ENCODE assay signal across 20 mouse cellular contexts in the genomic region with DNA sequence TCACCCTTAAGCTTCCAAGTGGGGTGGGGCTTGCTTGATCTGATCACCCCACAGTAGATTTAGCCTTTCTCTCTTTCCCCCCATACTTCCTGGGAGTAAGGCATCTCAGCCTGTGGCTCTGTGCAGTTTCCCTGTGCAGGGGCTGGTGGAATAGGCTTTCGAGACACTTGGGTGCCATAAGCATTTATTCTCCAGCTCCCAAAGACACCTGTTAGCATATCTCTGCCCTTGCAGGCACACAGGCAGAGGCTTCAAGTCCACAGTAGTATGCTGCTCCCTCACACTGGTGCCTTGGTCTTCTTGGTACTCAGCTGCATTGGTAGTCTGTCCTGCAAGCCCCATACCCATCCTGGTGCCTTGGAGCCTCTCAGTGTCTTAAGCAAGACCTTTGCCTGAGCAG. TPM values are rescaled to one million over a fixed set of nuclear protein-coding genes. Genes with fewer than 3 reads are reported as not detected.
DNase-seq lines count a peak whose midpoint lies in the region; ATAC-seq and TF ChIP-seq lines count a peak whose summit lies in the region.
"Had no signal": no experiment of that assay in that cellular context is flagged by ENCODE, and none has a peak within 500 bp of the region (broad histone marks: within the 10 kb centered on the region; RNA-seq: fewer than 3 reads in every experiment).

No protein-coding gene starts in this region.

- TF ChIP-seq POLR2A in CH12.LX (IDR thresholded peaks at IDR 0.05; ENCODE audit: low read depth, low read length) (no peak), myocyte (IDR thresholded peaks at IDR 0.05; ENCODE audit: insufficient read length, low read depth) (no peak)

- TF ChIP-seq CTCF in CH12.LX (conservative IDR thresholded peaks at IDR 0.05 in 1 of 2, IDR thresholded peaks at IDR 0.05 in 1 of 2; ENCODE audit: low read depth in 2 of 2, low read length in 2 of 2), result no peak

- H3ac ChIP-seq in myocyte (ENCODE audit: control insufficient read depth, insufficient read length), result no peak overlapping the region

- dilution Hi-C loops in CH12.LX (cut with MboI; ENCODE audit: extremely low pct_ligation_motif_present, extremely low pct_unique_long_range_greater_than_20kb, low sequenced_read_pairs), result no loop called here

- H3K9ac ChIP-seq in midbrain, embryonic 14.5 days (replicated peaks; ENCODE audit: low read length), result no peak overlapping the region
- H3K9ac ChIP-seq in CH12.LX (ENCODE audit: insufficient read depth, low read depth), result peak overlapping the region; percentile 56
- H3K9ac ChIP-seq: embryonic facial prominence, embryonic 15.5 days; liver, embryonic 13.5 days; stomach, embryonic 15.5 days had no signal

- peak; percentile 68 for DNase-seq in heart, embryonic 10.5 days (ENCODE audit: low spot score)
- no peak for DNase-seq in heart, adult 11 months
- DNase-seq in midbrain, embryonic 10.5 days (ENCODE audit: low spot score), result no peak
- DNase-seq in midbrain, embryonic 14.5 days, result no peak
- DNase-seq in CH12.LX (ENCODE audit: extremely low read depth), result no peak
- no peak for DNase-seq in cerebellum, postnatal 36 days
- no peak for DNase-seq in right cerebral cortex, postnatal 10 days (ENCODE audit: low spot score in 2 of 2)
- DNase-seq: gastrocnemius, adult 2 months; gastrocnemius, postnatal 36 days; kidney, postnatal 10 days; layer of hippocampus, postnatal 36 days; left cerebral cortex, postnatal 4 days; liver, embryonic 13.5 days; right cerebral cortex, postnatal 14 days had no signal

- in situ Hi-C loops in CH12.LX (cut with MboI; ENCODE audit: low pct_ligation_motif_present, low pct_unique_long_range_greater_than_20kb, low sequenced_read_pairs), result no loop called here

- H3K4me3 ChIP-seq in heart, embryonic 10.5 days, result no peak overlapping the region
- no peak overlapping the region for H3K4me3 ChIP-seq in midbrain, embryonic 10.5 days
- H3K4me3 ChIP-seq in midbrain, embryonic 14.5 days (replicated peaks; ENCODE audit: low read depth, low read length), result no peak overlapping the region
- H3K4me3 ChIP-seq in CH12.LX (replicated peaks in 1 of 3; ENCODE audit: low read depth in 2 of 3, low read length in 2 of 3, poor library complexity in 1 of 3) (peak overlapping the region in 2 of 3 experiments; percentile 29 to 50), myocyte (peak overlapping the region; percentile 17)
- H3K4me3 ChIP-seq: embryonic facial prominence, embryonic 10.5 days; embryonic facial prominence, embryonic 15.5 days; gastrocnemius, adult 2 months; heart, adult 2 months; liver, embryonic 13.5 days; stomach, embryonic 15.5 days had no signal

- H3K36me3 ChIP-seq in heart, embryonic 10.5 days, result no peaks in the 10 kb centered on the region
- no peaks in the 10 kb centered on the region for H3K36me3 ChIP-seq in midbrain, embryonic 10.5 days
- no peaks in the 10 kb centered on the region for H3K36me3 ChIP-seq in midbrain, embryonic 14.5 days (ENCODE audit: control insufficient read depth, insufficient read depth, low read length)
- no peaks in the 10 kb centered on the region for H3K36me3 ChIP-seq in CH12.LX (replicated peaks in 1 of 2; ENCODE audit: control insufficient read depth in 1 of 2, insufficient read depth in 1 of 2, low read length in 1 of 2)
- H3K36me3 ChIP-seq in myocyte (ENCODE audit: control insufficient read depth, insufficient read depth), result no peaks in the 10 kb centered on the region
- H3K36me3 ChIP-seq: embryonic facial prominence, embryonic 10.5 days; embryonic facial prominence, embryonic 15.5 days; liver, embryonic 13.5 days; stomach, embryonic 15.5 days had no signal

- H3K4me2 ChIP-seq in midbrain, embryonic 14.5 days (ENCODE audit: low read length), result no peak overlapping the region
- H3K4me2 ChIP-seq in CH12.LX (ENCODE audit: insufficient read depth, low read depth, poor library complexity, severe bottlenecking) (peak overlapping the region; percentile 69), myocyte (ENCODE audit: low read depth) (peak overlapping the region; percentile 75)
- H3K4me2 ChIP-seq: embryonic facial prominence, embryonic 15.5 days; liver, embryonic 13.5 days; stomach, embryonic 15.5 days had no signal

- no peak for TF ChIP-seq EP300 in CH12.LX (IDR thresholded peaks at IDR 0.05; ENCODE audit: low read length)

- no peak for ATAC-seq in midbrain, embryonic 14.5 days (ENCODE audit: low FRiP score, low TSS enrichment)
- ATAC-seq: forebrain, embryonic 16.5 days had no signal

- peaks cover 19% of the 10 kb centered on the region for H3K27me3 ChIP-seq in heart, embryonic 10.5 days (ENCODE audit: insufficient read depth, poor library complexity, severe bottlenecking)
- peaks cover 3% of the 10 kb centered on the region; the same call in 1 of the 2 replicates for H3K27me3 ChIP-seq in midbrain, embryonic 10.5 days (ENCODE audit: low read depth, poor library complexity, severe bottlenecking)
- no peaks in the 10 kb centered on the region for H3K27me3 ChIP-seq in midbrain, embryonic 14.5 days (ENCODE audit: control insufficient read depth, insufficient read depth, low read length)
- H3K27me3 ChIP-seq in CH12.LX (replicated peaks) (no peaks in the 10 kb centered on the region), myocyte (ENCODE audit: control insufficient read depth, insufficient read depth, insufficient read length) (peaks cover 18% of the 10 kb centered on the region)
- H3K27me3 ChIP-seq: embryonic facial prominence, embryonic 15.5 days; liver, embryonic 13.5 days; stomach, embryonic 15.5 days had no signal

- no peak overlapping the region for H3K27ac ChIP-seq in heart, embryonic 10.5 days
- H3K27ac ChIP-seq in midbrain, embryonic 10.5 days (replicated peaks), result peak overlapping the region; percentile 49; the same call in 1 of the 2 replicates
- no peak overlapping the region for H3K27ac ChIP-seq in midbrain, embryonic 14.5 days (replicated peaks; ENCODE audit: low read depth, low read length)
- no peak overlapping the region for H3K27ac ChIP-seq in CH12.LX (ENCODE audit: insufficient read depth, low read depth)
- H3K27ac ChIP-seq: embryonic facial prominence, embryonic 15.5 days; gastrocnemius, adult 2 months; heart, adult 2 months; liver, embryonic 13.5 days; stomach, embryonic 15.5 days had no signal

- no peaks in the 10 kb centered on the region for H3K9me3 ChIP-seq in heart, embryonic 10.5 days
- H3K9me3 ChIP-seq in midbrain, embryonic 10.5 days (replicated peaks), result no peaks in the 10 kb centered on the region
- H3K9me3 ChIP-seq in midbrain, embryonic 14.5 days (ENCODE audit: control insufficient read depth, low read length), result no peaks in the 10 kb centered on the region
- no peaks in the 10 kb centered on the region for H3K9me3 ChIP-seq in CH12.LX (replicated peaks; ENCODE audit: low read length)
- H3K9me3 ChIP-seq: embryonic facial prominence, embryonic 10.5 days; embryonic facial prominence, embryonic 15.5 days; liver, embryonic 13.5 days; stomach, embryonic 15.5 days had no signal

- WGBS in heart, embryonic 10.5 days, result 100% methylated on average over 1 of the region's 1 CpGs
- WGBS in midbrain, embryonic 10.5 days, result 95% methylated on average over 1 of the region's 1 CpGs
- WGBS in midbrain, embryonic 14.5 days, result 92% methylated on average over 1 of the region's 1 CpGs

- no peak for TF ChIP-seq RAD21 in CH12.LX (IDR thresholded peaks at IDR 0.05; ENCODE audit: low read depth, low read length)

- peaks cover 11% of the 10 kb centered on the region; the same call in 1 of the 2 replicates for H3K4me1 ChIP-seq in heart, embryonic 10.5 days
- H3K4me1 ChIP-seq in midbrain, embryonic 10.5 days, result peaks cover 28% of the 10 kb centered on the region
- H3K4me1 ChIP-seq in midbrain, embryonic 14.5 days (ENCODE audit: control insufficient read depth, insufficient read depth, low read length), result peaks cover 11% of the 10 kb centered on the region; the same call in 1 of the 2 replicates
- H3K4me1 ChIP-seq in CH12.LX (ENCODE audit: control insufficient read depth in 1 of 2, insufficient read depth in 2 of 2), result peaks cover 11 to 14% of the 10 kb centered on the region in 2 experiments
- H3K4me1 ChIP-seq: liver, embryonic 13.5 days had no signal

- H3K79me2 ChIP-seq in CH12.LX (replicated peaks; ENCODE audit: control insufficient read depth, extremely low read depth, insufficient read depth, poor library complexity, severe bottlenecking), result no peaks in the 10 kb centered on the region
- H3K79me2 ChIP-seq in myocyte (ENCODE audit: control insufficient read depth, insufficient read depth), result no peaks in the 10 kb centered on the region

TF ChIP-seq in CH12.LX, 34 proteins besides CTCF, POLR2A, EP300 and RAD21 (continues in another document):
- TF ChIP-seq ETS1 (conservative IDR thresholded peaks at IDR 0.05; ENCODE audit: low read depth, low read length) (no peak), MYC (IDR thresholded peaks at IDR 0.05; ENCODE audit: low read depth, low read length) (no peak), UBTF (IDR thresholded peaks at IDR 0.05; ENCODE audit: low read depth, low read length) (no peak), USF1 (IDR thresholded peaks at IDR 0.05; ENCODE audit: low read depth, low read length) (no peak), MAX (IDR thresholded peaks at IDR 0.05; ENCODE audit: low read length) (no peak), KAT2A (IDR thresholded peaks at IDR 0.05; ENCODE audit: insufficient replicate concordance, low read length) (no peak), SIN3A (IDR thresholded peaks at IDR 0.05; ENCODE audit: low read length) (no peak), MAFK (IDR thresholded peaks at IDR 0.05; ENCODE audit: insufficient replicate concordance, low read length) (no peak)

TF ChIP-seq in myocyte, 11 proteins besides CTCF, POLR2A, EP300 and RAD21 (continues in another document):
- no peak for TF ChIP-seq USF1 (IDR thresholded peaks at IDR 0.05; ENCODE audit: low read depth)
- TF ChIP-seq POLR2AphosphoS2 (IDR thresholded peaks at IDR 0.05; ENCODE audit: insufficient read length, low read depth), result no peak
- TF ChIP-seq MYOG (IDR thresholded peaks at IDR 0.05; ENCODE audit: control insufficient read depth in 1 of 3, insufficient read depth in 1 of 3, insufficient read length in 2 of 3, low read depth in 2 of 3), result no peak
- TF ChIP-seq MYOD1 (IDR thresholded peaks at IDR 0.05; ENCODE audit: control insufficient read depth in 1 of 3, insufficient read length in 2 of 3, low read depth in 2 of 3), result no peak
- no peak for TF ChIP-seq TCF12 (IDR thresholded peaks at IDR 0.05; ENCODE audit: insufficient read depth, poor library complexity, severe bottlenecking)
- no peak for TF ChIP-seq MAX (IDR thresholded peaks at IDR 0.05; ENCODE audit: low read depth)
- no peak for TF ChIP-seq REST (IDR thresholded peaks at IDR 0.05; ENCODE audit: insufficient read depth, insufficient read length)
- no peak for TF ChIP-seq SRF (IDR thresholded peaks at IDR 0.05; ENCODE audit: control insufficient read depth, insufficient read length, low read depth)

RNA-seq across cellular contexts. Expression of a gene that starts 40.4 kb away (rescaled TPM):
- 161 and 170 TPM in 2 replicates for polyA plus RNA-seq in heart, embryonic 10.5 days (2016; fragmentation: Nextera tagmentation; extraction: Ambion mirVana)
- polyA plus RNA-seq in midbrain, embryonic 10.5 days (2016; fragmentation: Nextera tagmentation; extraction: Ambion mirVana), result 164 and 166 TPM in 2 replicates
- polyA plus RNA-seq in midbrain, embryonic 14.5 days (2014; fragmentation: Nextera tagmentation; extraction: Ambion mirVana), result 143 and 156 TPM in 2 replicates
- total RNA-seq in CH12.LX (2012; rRNA removed), result 55.6 and 60.7 TPM in 2 replicates
- 83.6 and 84.7 TPM in 2 replicates for total RNA-seq in CH12.LX (2014; rRNA removed)
- 120 and 146 TPM in 2 replicates for polyA plus RNA-seq in CH12.LX (2012; ENCODE audit: insufficient read length, low read depth)
- polyA plus RNA-seq in myocyte (2012; fragmentation: generic; extraction: Trizol), result 84.9 TPM

Comparison
In these comparisons a context has a peak if more than half of its experiments do, and no peak if none do; other contexts are left out.
1. H3K4me3 ChIP-seq: peak in CH12.LX (2 of 3) and myocyte (single experiment); none in heart, embryonic 10.5 days (single experiment), midbrain, embryonic 10.5 days (single experiment) and midbrain, embryonic 14.5 days (single experiment).